Mouse (Mus musculus) bone marrow macrophage, adult 2 months (primary cell): ENCODE results near the gene Ubr4. TPM values are rescaled to one million over a fixed set of nuclear protein-coding genes. Genes with fewer than 3 reads are reported as not detected.

ENCODE experiments used
- H3K27ac ChIP-seq: 2 replicates; pipeline ENCODE4 v1.5.1; 2012; ENCODE audit warnings: low read depth, low read length; ENCODE audit not compliant: insufficient read depth
- H3K4me1 ChIP-seq: 2 replicates; pipeline ENCODE4 v1.6.1; 2012; ENCODE audit warnings: low read length; ENCODE audit not compliant: control insufficient read depth, insufficient read depth
- H3K4me3 ChIP-seq: 2 replicates; pipeline ENCODE4 v1.5.1; 2012; ENCODE audit warnings: mild to moderate bottlenecking, low read length, moderate library complexity; ENCODE audit not compliant: insufficient read depth
- CTCF ChIP-seq: IDR thresholded peaks from 2 replicates; pipeline ENCODE4 v1.5.1; 2012; ENCODE audit warnings: low read depth, mild to moderate bottlenecking, low read length, moderate library complexity
- POLR2A ChIP-seq: IDR thresholded peaks from 2 replicates; pipeline ENCODE4 v1.6.1; 2012; ENCODE audit warnings: mild to moderate bottlenecking, low read depth, low read length, borderline replicate concordance
- polyA plus RNA-seq: library from polyadenylated mRNA; stranded (reverse); fragments of >200 nt; gene quantifications from 2 replicates; pipeline ENCODE4 v1.2.4, GENCODE M21; 2012; ENCODE audit not compliant: missing spikeins, insufficient read depth, insufficient read length

The Ubr4 gene
- polyA plus RNA-seq, 1 experiment = 84.1 TPM

DNA sequence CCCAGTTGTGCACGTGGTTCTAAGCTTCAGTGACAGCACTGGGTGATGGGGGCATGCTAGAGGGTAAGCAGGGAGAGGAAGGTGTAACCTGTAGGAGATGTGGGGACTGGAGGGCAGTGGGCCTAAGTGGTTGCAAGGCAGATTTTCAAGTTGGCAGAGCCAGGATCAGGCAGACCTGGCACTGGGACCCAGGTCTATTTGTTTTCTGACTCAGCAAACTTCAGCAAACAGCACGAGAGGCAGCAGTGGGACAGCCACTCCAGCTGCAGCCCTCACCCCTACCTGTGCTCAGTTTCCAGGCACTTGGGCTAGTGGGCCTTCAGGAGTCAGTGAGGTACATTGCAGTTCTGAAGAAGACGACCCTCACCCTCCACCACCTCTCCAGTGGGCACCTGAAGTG is 4.8 kb downstream of the Ubr4 start:
- TF ChIP-seq CTCF = no peak
- TF ChIP-seq POLR2A = no peak
- H3K4me3 ChIP-seq = no peak overlapping the region
- no peaks in the 10 kb centered on the region for H3K4me1 ChIP-seq
- no peak overlapping the region for H3K27ac ChIP-seq

DNA sequence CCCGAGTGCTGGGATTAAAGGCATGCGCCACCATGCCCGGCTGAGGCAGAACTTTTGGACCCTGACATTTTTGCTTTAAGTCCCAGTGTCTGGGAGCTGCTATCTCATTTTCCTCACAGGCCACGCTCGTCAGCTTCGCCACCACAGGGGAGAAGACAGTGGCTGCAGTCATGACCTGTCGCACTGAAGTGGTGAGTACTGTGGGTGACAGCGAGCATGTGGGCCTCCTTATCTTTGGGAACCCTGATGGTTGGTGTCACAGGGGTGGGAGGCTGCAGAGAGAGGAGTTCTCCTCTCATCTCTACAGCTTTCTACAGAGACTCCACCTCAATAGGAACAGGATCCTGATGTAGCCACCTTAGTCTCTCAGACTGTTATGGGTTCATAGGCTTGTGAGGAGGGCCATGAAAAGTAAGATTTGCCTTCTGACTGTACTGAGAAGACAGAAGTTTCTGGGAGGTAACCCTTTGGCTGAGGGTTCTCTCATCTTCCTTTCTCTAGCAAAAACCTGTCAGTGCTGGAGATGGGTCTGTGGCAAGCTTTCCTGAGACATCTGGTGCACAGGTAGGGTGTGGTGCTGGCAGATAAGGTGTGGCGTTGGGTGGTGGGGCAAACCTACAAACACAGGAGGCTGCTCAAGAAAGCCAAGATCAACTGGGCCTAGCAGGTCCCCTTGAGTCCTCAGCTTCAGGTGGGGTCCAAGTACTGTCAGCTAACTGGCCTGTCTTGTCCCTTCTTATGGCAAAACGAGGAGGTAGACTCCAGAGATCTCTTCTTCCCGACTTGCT is 8.5 kb downstream of the Ubr4 start:
- H3K4me3 ChIP-seq = no peak overlapping the region
- TF ChIP-seq CTCF (no peak), POLR2A (no peak)
- H3K4me1 ChIP-seq = peaks cover 3% of the 10 kb centered on the region; the same call in 1 of the 2 replicates
- H3K27ac ChIP-seq = no peak overlapping the region

DNA sequence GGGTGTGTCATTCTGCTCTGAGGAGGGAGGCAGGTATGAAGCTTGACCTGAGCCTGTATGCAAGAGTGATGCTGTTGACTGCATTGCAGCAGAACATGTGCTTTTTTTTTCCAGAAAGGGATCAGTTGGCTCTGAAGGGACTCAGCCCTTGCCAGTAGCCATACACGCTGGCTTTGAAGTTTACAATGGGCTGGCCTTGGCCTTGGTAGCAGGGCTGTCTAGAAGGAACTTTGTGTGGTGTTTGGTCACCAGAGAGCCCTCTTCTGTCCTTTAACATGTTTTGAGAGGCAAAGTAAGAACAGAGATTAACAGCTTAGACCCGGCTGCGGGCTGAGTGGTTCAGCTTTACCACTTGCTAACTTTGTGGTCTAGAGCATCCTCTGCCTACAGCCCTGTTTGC is 14.9 kb downstream of the Ubr4 start:
- H3K4me3 ChIP-seq = no peak overlapping the region
- no peak for TF ChIP-seq CTCF
- no peak for TF ChIP-seq POLR2A
- peaks cover 3% of the 10 kb centered on the region; the same call in 1 of the 2 replicates for H3K4me1 ChIP-seq
- H3K27ac ChIP-seq = no peak overlapping the region

DNA sequence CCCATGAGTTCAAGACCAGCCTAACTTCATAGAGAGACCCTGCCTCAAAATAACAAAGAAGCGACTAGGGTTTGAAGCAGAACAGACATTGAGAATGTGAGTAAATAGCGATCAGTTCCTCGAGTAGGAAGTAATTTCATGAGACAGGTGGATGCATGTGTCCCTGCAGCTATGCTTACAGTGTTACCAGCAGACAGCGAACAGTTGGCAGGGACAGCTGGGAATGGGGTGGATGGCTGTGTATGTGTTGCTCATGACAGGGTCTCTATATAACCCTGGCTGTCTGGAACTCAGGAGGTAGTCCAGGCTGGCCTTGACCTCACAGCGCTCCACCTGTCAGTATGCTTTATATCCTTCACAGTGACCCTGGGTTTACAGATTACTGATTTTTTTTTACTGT is 15.6 kb downstream of the Ubr4 start:
- Histone ChIP-seq H3K27ac (no peak overlapping the region), H3K4me1 (peaks cover 3% of the 10 kb centered on the region; the same call in 1 of the 2 replicates), H3K4me3 (no peak overlapping the region)
- no peak for TF ChIP-seq CTCF
- TF ChIP-seq POLR2A = no peak

DNA sequence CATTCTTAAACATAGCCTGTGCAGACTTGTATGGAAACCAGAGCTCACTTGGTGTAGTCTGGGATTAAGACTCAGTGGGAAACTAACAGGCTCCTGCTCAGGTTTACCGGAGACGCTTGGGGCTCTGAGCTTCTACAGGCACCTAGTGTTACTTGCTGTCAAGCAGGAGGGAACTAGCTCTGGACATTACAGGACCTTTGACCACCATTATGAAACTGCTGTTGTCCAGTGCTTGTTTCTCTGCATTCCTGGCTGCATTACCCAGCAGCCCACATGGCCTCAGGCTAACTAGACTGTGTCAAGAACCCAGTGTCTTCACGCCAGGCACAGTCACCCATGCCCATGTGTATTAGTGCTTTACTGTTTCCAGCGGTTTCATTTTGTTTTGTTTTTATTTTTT is 20.7 kb downstream of the Ubr4 start:
- TF ChIP-seq POLR2A (no peak), CTCF (no peak)
- Histone ChIP-seq H3K4me1 (no peaks in the 10 kb centered on the region), H3K4me3 (no peak overlapping the region), H3K27ac (no peak overlapping the region)

DNA sequence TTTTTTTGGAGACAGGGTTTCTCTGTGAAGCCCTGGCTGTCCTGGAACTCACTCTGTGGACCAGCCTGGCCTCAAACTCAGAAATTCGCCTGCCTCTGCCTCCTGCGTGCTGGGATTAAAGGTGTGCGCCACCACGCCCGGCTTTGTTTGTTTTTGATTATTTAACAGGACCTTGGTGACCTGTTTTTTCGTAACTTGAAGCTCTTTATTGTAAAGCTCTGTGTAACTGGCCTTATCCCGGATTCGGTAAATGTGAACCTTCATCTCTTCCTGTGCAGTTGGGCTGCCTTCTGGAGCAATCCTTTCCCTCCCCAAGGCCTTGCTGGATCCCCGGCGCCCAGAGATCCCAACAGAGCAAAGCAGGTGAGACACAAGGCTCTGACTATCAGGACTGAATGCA is 21.1 kb downstream of the Ubr4 start:
- no peak overlapping the region for H3K27ac ChIP-seq
- no peaks in the 10 kb centered on the region for H3K4me1 ChIP-seq
- TF ChIP-seq POLR2A (no peak), CTCF (no peak)
- H3K4me3 ChIP-seq = no peak overlapping the region

DNA sequence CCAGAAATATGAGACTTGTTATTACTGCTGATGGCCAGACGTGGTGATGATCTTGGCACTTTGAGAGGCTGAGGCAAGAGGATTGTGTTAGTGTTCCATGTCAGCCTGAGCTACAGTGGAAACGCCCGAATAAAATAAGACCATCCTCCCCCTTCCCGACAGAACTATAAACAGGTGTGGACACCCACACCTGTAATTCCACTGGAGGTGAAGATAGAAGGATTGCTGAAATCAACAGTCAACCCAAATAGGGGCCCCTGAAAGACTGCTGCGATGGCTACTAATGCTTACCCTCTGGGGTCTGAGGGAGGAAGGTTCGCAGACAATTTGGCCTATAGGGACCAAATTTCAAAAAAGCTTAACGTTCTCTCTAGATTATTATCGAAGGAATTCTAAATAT is 27.3 kb downstream of the Ubr4 start:
- Histone ChIP-seq H3K27ac (peak overlapping the region; percentile 68), H3K4me3 (peak overlapping the region; percentile 74)
- no peak for TF ChIP-seq POLR2A
- TF ChIP-seq CTCF = no peak

DNA sequence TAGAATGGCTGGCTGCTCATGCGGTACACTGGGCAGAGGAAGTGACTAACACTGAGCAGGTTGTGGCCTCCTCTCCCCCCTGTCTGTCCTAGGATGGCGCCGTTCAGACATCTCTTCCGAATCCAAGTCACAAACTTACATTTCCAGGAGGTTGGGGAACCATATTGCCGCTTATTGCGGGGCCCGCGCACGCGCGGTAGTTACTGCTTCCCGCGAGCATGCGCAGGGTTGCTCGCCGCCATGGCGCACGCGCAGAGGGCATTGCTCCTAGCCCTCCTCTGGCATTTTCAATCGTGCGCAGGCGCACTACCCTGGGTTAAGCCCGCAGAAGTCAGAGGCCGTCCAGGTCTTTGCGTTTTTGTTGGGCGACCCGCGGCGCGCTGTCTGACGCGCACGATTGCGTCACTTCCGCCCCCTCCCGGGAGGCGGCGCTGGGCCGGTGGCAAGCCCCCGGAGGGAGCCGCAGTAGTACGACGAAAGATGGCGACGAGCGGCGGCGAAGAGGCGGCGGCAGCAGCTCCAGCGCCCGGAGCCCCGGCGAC is 27.9 kb downstream of the Ubr4 start:
- Histone ChIP-seq H3K27ac (peak overlapping the region; percentile 68), H3K4me3 (peak overlapping the region; percentile 76), H3K4me1 (peaks cover 15% of the 10 kb centered on the region)
- TF ChIP-seq POLR2A (no peak), CTCF (no peak)

More for the DNA sequence above, 27.3 kb downstream of the Ubr4 start:
- peaks cover 13% of the 10 kb centered on the region for H3K4me1 ChIP-seq

DNA sequence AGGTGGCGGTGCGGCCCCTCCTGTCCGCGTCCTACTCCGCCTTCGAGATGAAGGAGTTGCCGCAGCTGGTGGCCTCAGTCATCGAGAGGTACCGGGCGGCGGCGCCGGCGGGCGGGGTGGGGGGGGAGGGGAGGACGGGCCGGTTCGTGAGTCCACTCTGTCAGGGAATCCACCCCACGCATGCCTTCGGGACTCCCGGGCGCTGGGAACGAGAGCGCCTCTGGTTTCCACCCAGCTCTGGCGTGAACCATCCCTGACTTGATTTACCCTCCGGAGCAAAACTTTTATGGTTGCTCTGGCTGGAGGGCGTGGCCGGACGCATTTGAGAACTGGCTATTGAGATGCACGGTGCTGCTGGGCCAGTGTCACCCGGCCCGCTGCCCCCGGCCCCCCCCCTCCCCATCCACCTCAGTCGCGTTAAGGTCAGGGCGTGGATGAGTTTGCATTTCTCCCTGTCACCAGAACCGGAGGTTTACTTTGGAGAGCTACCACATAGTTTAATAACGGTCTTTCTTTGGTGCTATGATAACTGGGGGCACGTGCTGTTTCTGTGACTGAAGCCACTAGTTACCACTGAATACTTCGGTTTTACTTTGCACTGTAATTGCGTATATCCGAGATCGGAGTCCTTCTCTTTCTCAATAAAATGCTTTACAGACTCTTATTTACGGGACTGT is 28.5 kb downstream of the Ubr4 start:
- TF ChIP-seq CTCF = no peak
- no peak for TF ChIP-seq POLR2A
- peaks cover 15% of the 10 kb centered on the region for H3K4me1 ChIP-seq
- H3K4me3 ChIP-seq = peak overlapping the region; percentile 76
- H3K27ac ChIP-seq = peak overlapping the region; percentile 39

DNA sequence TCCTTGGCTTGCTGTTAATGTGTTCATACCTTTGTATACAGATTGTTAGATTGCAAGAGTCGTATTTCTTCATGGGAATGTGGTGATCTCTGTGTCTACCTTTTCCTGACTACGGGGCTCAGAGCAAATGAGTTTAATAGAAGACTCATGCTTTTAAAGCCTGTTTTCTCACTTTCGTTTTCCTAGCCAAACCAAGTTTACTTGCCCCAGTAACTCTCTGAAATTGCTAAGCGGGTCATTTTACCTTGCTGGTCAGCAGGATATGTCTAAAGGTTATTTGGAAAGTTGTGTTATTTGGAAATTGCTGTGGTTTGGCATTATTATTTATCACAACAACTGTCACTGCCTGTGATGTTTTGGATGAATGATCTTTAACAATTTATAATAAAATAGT is 29.0 kb downstream of the Ubr4 start:
- Histone ChIP-seq H3K4me3 (peak overlapping the region; percentile 76), H3K27ac (peak overlapping the region; percentile 37; the same call in 1 of the 2 replicates)

More for the DNA sequence above, 29.0 kb downstream of the Ubr4 start:
- TF ChIP-seq POLR2A = no peak
- peaks cover 15% of the 10 kb centered on the region for H3K4me1 ChIP-seq
